8 mouse cellular contexts compared by ENCODE assay signal in the genomic region with DNA sequence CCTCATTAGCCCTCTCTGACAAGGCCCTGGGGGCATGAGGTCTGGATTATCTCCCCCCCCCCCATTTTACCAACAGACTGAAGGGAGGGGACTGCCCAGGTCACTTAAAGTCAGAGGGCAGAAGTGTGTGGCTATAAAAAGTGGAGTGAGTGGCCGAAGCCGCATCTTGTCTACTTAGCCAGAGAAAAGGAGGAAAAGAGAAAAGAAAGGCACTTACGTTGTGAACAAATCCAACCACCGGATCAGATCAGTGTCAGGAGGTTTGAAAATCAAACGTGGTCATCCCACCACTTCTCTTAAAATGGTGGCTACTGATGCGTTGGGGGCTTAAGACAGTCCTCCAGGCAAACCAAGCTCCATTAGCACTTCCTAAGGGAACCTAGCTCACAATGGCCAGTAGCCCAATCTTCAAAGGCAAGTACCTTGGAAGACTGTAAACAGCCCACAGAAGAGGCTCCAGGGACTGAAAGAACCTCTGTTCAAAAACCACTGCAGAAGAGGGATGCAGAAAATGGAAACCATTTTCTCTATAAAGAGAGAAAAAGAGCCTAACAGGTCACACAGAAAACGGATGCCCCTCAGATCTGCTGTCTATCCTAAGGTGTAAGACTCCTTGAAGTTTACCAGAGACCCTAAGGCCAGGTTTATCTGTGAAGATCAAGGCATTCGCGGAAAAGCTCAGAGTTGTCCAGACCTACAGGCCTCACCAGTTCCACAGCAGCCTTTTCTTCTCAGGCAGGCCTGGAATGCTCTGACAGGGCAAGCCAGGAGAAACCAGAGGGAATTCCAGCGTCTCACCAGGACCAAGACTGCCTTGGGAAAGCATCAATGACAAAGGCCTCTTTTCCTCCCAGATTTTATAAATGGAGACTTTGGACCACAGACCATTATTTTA. TPM values are rescaled to one million over a fixed set of nuclear protein-coding genes. Genes with fewer than 3 reads are reported as not detected.
DNase-seq lines count a peak whose midpoint lies in the region; ATAC-seq lines count a peak whose summit lies in the region.

No protein-coding gene starts in this region.

- H3K4me3 ChIP-seq in hindbrain, embryonic 10.5 days: peak overlapping the region; percentile 100
- peak overlapping the region; percentile 100 for H3K4me3 ChIP-seq in midbrain, embryonic 14.5 days (replicated peaks; ENCODE audit: low read depth, low read length)

- H3K4me1 ChIP-seq in hindbrain, embryonic 10.5 days (replicated peaks): peaks cover 48% of the 10 kb centered on the region
- peaks cover 26% of the 10 kb centered on the region for H3K4me1 ChIP-seq in midbrain, embryonic 14.5 days (ENCODE audit: control insufficient read depth, insufficient read depth, low read length)

- peak overlapping the region; percentile 100 for H3K27ac ChIP-seq in hindbrain, embryonic 10.5 days
- peak overlapping the region; percentile 100 for H3K27ac ChIP-seq in midbrain, embryonic 14.5 days (replicated peaks; ENCODE audit: low read depth, low read length)

- H3K9ac ChIP-seq in midbrain, embryonic 14.5 days (replicated peaks; ENCODE audit: low read length): peak overlapping the region; percentile 100

- peaks cover 11% of the 10 kb centered on the region; the same call in 1 of the 2 replicates for H3K36me3 ChIP-seq in hindbrain, embryonic 10.5 days
- no peaks in the 10 kb centered on the region for H3K36me3 ChIP-seq in midbrain, embryonic 14.5 days (ENCODE audit: control insufficient read depth, insufficient read depth, low read length)

- no peaks in the 10 kb centered on the region for H3K27me3 ChIP-seq in hindbrain, embryonic 10.5 days (ENCODE audit: insufficient read depth, poor library complexity, severe bottlenecking)
- H3K27me3 ChIP-seq in midbrain, embryonic 14.5 days (ENCODE audit: control insufficient read depth, insufficient read depth, low read length): no peaks in the 10 kb centered on the region

- peak overlapping the region; percentile 98 for H3K4me2 ChIP-seq in midbrain, embryonic 14.5 days (ENCODE audit: low read length)

- DNase-seq in kidney, postnatal 4 days: peak; percentile 41 to 53
- no peak for DNase-seq in kidney, postnatal 25 days
- DNase-seq in adipocyte (ENCODE audit: low spot score): peak; percentile 19
- peak; percentile 35 for DNase-seq in hindbrain, embryonic 10.5 days (ENCODE audit: low spot score)
- no peak for DNase-seq in midbrain, embryonic 14.5 days
- no peak for DNase-seq in layer of hippocampus, postnatal 14 days (ENCODE audit: low spot score in 2 of 2)
- DNase-seq in adrenal gland, adult 8-10 months: no peak
- DNase-seq in gastrocnemius, postnatal 36 days: no peak

- H3K9me3 ChIP-seq in hindbrain, embryonic 10.5 days: no peaks in the 10 kb centered on the region
- no peaks in the 10 kb centered on the region for H3K9me3 ChIP-seq in midbrain, embryonic 14.5 days (ENCODE audit: control insufficient read depth, low read length)

- intact Hi-C loops in gastrocnemius, postnatal 36 days (cut with DNase I): loop anchor here (1.0 to 5.0 kb wide), 2 partner anchors 53 to 58 kb away; no protein-coding TSS in a partner anchor

- no peak for ATAC-seq in midbrain, embryonic 14.5 days (ENCODE audit: low FRiP score, low TSS enrichment)

- 5% methylated on average over 10 of the region's 10 CpGs for WGBS in hindbrain, embryonic 10.5 days
- 5% methylated on average over 10 of the region's 10 CpGs for WGBS in midbrain, embryonic 14.5 days

RNA-seq across cellular contexts. Expression of gene Arid1a, which starts 1.5 kb away (rescaled TPM):
- 36.0 and 37.5 TPM in 2 replicates for polyA plus RNA-seq in hindbrain, embryonic 10.5 days (2016; fragmentation: Nextera tagmentation; extraction: Ambion mirVana)
- 38.5 and 46.7 TPM in 2 replicates for polyA plus RNA-seq in midbrain, embryonic 14.5 days (2014; fragmentation: Nextera tagmentation; extraction: Ambion mirVana)
- 10 to 100 TPM; 75.3 to 76.5 TPM for total RNA-seq in layer of hippocampus, postnatal 14 days (2021)
- 10 to 100 TPM; 50.7 to 84.3 (median 61.1) TPM for total RNA-seq in adrenal gland, adult 8-10 months (2022)
- 10 to 100 TPM; 18.1 to 24.4 TPM for total RNA-seq in gastrocnemius, postnatal 36 days (2021)

Comparison
In these comparisons a context has a peak if more than half of its experiments do, and no peak if none do; other contexts are left out.
1. DNase-seq: peak in kidney, postnatal 4 days (2 of 2), adipocyte (single experiment) and hindbrain, embryonic 10.5 days (single experiment); none in kidney, postnatal 25 days (0 of 2), midbrain, embryonic 14.5 days (single experiment), layer of hippocampus, postnatal 14 days (0 of 2), adrenal gland, adult 8-10 months (single experiment) and gastrocnemius, postnatal 36 days (0 of 2).